Mouse (Mus musculus) ovary, postnatal 10 days (tissue): Measurements from ENCODE around the gene Gm42417.

Experiments used
- DNase-seq: peaks from one replicate; pipeline ENCODE4 v3.0.0; 2022; ENCODE audit warnings: low spot score

The Gm42417 gene

DNA sequence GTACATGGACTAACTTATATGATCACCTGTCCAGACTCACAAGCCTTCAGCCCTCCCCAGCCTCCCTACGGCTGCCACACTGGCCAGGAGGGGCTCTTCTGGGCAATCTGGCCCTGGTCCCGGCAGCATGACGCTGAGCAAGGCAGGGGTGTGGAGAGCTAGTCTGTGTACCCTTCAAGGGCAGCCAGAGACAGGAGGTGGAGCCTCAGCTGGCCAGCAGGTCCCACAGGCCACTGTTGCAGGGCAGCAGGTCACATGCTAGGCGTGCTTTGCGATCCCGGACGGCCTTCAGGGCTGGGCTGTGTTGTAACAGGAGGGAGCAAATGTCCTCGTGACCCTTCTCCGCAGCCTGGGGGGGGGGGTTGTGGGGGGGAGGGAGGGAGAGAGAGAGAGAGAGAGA is at the start of gene Gm42417:
Gene Gm42417 (minus strand): TSS at position 244 of the 400 bp plus-strand sequence.
- no peak for DNase-seq

DNA sequence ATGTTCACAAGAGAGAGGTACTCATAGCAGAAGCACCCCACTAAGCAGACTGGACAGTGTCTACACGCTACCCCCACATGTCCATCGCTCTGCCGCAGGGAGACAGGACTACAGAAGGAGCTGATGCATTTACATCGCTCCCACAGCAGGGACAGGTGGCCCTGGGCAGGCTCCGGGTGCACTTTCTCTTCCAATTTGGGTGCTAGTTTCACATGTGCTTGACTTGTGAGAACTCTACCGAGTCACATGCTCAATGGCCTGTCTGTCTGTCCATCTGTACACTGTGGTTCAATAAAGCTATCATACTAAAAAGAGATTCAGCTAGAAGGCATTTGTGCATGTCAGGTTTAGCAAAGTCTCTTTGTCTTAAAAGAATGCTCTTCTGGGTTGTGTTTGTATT is 48.6 kb upstream of the Gm42417 start:
- DNase-seq, result no peak

DNA sequence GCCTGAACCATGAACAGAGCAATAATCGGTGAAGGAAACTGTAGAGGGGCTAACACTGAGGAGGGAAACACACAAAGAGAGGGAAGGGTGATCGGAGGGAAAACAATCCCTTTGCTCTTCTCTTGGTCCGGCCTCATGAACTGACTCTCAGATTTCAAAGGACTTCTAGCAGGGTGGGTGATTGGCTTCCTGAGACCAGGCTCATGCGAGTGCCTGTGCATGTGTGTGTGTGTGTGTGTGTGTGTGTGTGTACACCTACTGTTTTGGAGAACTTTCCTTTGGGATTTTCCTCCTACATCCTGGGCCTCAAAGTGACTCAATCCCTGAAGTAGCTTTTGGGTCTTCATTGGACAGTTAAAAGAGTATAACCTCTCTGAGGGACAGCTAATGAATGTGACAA is 47.1 kb upstream of the Gm42417 start:
- DNase-seq, result no peak

DNA sequence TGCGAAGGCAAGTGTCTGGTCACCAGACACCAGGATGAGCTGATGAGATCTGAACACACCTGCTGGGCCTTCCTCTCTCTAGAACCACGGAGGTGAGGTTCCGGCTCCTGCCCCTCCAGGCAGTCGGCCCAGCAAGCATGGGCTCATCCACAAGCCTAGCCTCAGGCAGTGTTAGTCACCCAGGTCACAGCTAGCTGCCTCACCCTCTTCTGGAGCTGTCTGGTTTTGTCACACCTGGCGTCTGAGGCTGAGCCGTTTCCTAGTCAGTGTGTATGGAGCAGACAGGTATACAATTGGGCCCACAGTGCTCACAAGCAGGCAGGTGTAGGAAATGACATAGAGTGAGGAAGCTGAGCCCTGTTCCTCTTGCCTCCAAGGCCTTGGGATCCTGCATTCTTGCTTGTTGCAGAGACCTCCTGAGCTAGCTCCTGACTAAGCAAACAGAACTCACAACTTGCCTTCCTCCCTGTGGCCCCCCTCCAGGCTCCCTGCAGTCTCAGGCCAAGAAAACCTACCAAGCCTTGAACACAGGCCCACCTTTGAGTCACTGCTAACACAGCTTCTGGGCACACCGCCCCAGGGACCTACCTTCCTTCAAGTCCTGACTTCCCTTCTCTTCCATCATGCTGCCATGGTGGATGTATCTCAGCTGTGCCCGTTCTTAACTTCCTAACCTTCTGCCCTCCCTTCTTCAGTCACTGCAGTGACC is 44.3 kb upstream of the Gm42417 start:
- no peak for DNase-seq

DNA sequence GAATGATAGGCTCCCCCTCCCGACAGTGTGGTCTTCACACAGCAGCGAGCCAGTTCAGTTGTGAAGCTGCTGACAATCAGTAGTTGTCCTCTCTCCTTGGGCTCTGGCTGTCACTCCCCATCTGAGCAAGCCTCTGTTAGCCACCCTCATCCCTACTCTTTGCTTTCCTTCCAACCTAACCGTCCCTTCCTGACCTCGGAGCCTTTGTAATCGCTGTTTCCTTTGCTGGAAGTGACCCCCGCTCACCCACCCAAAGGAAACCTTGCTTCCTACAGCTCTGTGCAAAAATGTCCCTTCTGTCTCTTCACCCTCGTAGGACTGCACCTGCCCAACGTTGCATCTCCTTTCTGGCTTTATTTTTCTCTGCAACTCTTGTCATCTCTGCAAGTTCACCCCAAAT is 43.0 kb upstream of the Gm42417 start:
- DNase-seq, result no peak

DNA sequence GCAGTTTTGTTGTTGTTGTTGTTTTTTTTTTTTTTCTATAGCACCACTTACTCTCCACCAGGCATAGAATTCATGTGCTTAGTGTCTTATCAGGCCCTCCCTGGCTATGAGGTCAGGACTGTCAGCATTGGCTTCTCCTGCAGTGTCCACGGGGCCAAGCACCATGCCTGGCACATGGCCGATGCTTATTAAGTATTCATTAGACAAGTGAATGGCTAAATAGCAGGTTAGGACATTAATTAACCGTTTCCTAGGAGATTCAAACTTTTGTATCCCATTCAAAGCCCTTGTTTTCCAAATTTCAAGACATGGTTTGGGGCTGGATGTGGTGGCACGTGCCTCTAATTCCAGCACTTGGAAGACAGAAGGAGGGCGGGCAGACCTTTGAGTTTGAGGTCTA is 42.0 kb upstream of the Gm42417 start:
- no peak for DNase-seq

DNA sequence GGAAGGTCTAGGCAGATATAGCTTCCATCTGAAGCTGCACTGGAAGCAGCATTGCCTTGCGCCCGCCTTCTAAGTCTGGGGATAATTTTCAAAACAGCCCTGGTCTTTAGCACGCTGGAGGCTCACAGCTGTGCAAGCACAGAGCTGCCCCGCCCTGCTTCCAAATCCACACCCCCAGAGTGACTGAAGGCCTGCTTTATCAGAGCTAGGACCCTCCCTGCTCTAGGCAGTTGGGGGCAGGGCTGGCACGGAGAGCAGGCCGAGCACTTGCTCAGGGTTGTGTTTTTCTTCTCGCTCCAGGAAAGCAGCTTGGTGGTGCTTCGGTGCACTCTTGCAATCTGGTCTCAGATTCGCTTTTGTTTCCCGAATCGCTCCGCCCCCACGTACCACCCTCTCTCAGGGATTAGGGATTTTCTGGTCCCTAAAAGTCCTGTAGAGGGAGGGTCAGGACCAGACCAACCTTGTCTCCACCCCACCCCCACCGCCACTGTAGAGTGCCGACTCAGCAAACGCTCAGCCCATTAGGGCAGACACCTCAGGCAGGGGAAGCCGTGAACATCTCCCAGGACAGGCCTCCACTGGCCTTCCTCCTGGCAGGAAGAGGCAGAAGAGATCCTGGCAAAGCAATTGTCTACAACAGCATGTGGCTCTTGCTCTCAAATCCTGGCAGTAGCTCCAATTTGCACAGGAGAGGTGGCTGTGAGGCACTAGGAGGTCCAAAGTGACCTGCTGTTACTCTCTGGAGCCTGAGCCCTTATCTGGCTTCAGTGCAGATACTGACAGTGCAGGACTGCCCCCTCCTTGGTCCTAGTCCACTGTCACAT is 41.4 kb upstream of the Gm42417 start:
- DNase-seq, result peak; percentile 47

DNA sequence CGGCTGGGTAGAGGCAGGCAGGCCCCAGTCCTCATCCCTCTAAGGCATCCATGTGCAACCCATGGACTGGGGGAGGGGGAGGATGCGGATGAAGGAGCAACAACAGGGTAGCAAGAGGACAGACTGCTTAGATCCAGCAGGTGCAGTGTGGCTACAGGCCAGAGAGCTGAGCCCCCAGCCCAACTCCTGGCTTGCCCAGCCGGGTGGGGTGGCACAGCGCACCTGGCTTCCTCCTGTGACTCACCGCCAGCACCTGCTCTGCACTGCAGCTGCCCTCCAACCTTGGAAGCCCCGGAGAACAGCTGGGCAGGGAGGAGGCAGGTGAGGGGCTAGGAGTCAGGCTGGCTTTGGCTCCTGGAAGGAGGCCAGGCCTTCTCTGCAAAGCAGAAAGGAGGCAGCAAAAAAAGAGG is 40.8 kb upstream of the Gm42417 start:
- no peak for DNase-seq

DNA sequence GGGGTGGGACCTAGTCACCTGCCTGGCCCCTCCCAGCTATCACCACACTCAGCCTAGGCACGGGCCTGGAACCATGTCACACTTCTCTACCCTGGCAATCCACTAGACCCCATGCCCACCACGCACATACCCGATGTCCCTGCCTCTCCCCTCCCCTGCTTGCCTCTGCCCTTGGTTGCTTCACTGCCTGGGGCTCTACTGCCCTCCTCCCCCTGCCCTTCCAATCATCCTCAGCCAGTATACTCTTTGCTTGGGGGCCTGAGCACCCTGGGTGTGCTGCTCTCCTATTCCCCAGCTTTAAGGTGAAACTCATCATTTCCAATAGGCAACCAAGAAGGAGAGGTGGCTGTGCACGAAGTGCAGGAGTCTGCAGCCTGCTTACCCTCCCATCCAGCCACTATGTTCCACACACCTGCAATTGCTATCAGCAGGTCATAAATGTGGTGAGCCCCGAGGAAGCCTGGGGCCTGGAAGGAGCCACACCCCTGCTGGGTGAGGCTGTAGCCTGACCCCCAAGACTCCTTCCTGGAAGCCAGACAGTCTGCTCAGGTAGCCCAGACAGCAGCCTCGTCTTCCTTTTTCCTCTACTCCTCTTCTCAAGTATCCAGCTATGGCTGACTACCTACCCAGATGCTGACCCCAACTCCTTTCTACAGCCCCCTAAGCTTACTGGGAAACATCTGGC is 37.9 kb upstream of the Gm42417 start:
- no peak for DNase-seq

DNA sequence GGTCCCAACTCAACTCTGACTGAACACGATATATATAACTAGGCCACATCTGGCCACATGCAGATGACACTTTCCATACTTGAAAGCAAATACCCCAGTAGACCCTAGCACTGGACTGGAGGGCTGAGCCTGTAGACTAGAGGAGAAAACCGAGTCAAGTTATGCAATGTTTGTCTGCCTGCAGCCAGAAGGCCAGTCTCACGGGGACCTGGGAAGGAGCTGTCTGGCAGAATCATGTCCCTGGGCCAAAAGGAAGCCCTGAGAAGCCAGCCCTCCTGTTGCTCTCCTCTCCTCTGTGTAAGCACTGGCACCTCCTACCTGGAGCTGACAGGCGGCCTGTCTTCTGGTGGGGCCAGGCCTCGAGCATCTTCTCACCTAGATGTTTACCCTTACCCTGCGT is 36.1 kb upstream of the Gm42417 start:
- DNase-seq, result no peak

DNA sequence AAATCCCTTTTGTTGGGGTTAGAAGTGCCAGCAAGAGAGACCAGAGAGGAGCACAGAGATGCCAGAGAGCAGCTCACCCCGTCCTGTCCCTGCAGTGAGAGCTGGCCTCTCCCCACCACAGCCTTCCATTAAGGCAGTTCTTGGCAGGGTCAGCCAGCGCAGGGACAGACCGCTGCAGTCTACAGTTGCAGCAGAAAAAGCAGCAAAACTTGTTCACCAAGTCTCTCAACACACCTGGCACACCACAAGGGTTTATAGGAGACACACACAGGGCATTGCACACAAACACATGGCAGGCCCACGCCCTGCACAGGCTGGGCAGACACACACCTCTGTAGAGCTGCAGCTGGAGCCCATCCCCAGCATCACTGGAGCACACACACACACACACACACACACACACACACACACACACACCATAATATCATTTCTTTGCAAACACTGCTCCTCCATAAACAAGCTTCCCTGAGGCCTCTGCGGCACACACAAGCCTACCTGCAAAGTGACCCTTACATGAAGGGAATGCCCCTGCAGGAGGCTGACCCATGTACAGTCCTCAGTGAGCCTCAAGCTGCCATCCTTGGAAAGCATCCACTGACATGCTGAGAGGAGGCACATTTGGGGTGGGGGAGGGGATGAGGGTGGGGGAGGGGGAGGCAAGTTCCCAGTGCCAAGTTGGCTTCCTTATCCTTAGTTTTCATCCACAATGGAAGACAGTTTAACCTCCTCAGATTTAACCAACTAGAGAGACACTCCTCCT is 35.1 kb upstream of the Gm42417 start:
- no peak for DNase-seq

DNA sequence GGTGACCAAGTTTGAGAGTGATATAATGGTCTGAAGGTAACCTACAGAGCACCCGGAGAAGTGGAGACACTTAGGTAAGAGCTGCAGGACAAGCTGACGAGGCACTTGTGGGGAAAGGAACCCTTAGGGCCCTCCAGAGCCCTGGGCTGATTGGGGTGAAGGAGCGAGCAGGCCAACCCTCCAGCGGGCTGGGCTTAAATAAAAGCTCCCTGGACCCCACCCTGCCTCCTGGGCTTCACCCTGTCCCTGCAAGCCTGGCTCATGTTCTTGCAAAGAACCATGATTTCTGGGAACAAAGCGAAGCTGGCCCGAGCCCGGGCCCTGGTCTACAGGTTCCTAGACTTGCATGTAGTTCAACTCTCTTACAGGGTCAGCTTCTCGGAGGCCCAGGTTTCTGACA is 34.3 kb upstream of the Gm42417 start:
- DNase-seq, result no peak

DNA sequence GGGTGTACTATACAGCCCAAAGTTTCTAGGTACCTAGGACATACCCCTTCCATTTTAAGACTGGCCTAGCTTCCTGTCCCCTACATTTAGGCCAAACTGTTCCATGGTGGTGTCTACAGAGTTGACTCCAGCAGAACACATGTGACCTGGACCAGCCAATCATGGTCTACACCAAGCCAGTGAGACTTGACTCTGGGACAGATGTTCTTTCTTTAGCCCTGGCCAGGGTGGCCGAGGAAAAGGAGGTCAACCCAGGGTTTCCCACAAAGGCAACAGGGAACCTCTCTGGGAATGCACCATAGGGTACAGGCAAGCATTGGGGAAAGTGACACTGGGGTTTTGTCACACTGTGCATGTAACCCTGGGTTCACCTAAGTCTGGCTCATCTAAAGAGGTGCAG is 33.5 kb upstream of the Gm42417 start:
- DNase-seq, result no peak

DNA sequence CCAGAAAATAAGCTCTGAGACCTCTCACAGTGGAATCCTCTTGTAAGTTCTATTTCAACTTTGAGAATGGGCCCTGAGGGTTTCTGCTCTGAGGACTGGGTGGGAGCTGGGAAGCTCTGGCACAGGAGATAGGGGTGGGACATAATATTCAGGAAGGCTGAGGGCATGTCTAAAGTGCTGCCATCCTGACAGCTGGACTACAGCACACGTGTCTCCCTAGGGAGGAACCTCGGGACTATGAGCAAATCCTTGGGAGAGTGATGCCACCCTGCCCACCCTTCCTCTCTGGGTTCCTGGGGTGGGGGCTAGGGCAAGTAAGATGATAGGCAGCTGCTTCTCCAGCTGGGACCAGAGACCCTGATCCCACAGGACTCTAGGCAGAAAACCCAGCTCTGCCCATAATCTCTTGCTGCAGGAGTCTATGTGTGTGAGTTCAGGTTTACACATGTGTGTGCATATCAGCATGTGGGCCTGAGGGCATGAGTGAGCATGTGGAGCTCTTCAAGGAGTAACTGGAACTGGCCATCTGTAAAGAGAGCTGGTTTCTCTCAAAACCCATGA is 33.0 kb upstream of the Gm42417 start:
- no peak for DNase-seq

DNA sequence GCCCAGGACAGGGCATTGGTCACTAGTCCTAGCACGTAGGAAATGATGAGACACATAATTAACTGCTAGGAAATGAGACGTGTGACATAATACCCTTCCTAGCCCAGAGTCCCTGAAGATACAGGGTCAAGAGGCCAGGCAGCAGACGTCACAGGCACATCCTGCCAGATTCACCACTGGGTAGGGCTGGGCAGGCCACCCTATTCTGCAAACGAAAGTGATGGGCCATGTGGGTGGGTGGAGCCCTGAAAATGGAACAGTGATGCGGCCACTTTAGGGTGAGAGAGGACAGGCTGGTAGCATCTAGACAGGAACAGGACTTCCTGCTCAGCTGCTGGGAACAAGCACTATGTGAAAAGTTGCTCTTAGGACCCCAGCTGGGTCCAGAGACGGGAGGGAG is 32.4 kb upstream of the Gm42417 start:
- no peak for DNase-seq

DNA sequence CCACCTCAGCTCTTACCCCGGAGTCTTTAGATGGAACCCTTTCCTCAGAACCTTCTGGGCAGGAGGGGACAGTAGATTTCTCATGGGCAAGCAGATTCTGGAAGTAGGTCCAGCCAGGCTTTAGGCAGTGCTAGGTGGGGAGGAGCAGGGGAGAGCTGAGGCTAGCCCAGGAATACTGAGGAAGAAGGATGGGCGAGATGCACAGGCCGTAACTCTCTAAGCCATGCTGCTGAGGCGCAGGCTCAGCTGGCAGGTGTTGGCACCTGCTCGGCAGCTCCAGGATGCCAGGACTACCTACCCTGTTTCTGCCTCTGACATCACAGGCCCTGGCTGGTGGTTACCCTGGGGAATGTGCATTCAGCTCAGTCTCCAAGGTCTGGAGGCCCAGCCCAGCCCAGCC is 31.1 kb upstream of the Gm42417 start:
- no peak for DNase-seq

DNA sequence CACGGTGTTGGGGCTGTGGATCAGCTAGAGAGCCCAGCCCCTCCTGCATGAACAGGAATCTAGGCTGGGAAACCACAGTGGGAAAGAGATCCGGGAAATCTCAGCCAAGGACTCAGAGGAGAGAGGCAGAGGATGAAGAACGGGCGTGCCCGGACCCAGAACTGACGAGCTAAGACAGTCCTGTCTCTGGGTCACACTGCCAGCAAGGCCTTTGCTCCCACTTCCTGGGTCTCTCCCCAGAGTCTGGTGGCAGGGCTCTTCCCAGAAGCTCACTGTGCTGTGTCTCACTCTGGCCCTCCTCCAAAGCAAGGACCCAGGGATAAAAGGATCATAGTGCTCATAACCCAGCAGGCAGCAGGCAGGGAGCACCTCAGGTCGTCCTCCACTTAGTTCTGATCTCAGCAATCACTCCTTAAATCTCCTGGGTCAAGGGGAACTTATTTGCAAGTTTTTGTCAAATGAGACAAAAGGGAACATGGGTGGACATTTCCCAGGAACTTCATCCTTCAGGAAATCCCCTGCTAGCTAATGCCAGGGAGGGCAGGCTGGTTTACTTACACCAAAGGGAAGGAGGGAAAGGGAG is 30.6 kb upstream of the Gm42417 start:
- DNase-seq, result no peak

DNA sequence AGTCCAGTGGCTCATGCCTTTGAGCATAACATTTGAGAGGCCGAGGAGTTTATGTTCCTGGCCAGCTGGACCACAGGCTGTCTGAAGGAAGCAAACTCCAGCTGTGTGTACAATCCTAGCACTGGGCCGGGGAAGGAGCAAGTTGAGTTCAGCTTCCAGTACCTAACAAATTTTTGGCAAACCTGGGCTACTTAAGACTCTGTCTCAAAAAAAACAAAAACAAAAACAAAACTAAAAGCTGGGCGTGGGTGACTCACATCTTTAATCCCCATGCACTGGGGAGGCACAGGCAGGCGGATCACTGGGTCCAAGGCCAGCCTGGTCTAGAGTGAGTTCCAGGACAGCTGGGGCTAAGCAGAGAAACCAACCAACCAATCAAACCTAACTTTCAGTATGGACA is 29.5 kb upstream of the Gm42417 start:
- DNase-seq, result no peak

DNA sequence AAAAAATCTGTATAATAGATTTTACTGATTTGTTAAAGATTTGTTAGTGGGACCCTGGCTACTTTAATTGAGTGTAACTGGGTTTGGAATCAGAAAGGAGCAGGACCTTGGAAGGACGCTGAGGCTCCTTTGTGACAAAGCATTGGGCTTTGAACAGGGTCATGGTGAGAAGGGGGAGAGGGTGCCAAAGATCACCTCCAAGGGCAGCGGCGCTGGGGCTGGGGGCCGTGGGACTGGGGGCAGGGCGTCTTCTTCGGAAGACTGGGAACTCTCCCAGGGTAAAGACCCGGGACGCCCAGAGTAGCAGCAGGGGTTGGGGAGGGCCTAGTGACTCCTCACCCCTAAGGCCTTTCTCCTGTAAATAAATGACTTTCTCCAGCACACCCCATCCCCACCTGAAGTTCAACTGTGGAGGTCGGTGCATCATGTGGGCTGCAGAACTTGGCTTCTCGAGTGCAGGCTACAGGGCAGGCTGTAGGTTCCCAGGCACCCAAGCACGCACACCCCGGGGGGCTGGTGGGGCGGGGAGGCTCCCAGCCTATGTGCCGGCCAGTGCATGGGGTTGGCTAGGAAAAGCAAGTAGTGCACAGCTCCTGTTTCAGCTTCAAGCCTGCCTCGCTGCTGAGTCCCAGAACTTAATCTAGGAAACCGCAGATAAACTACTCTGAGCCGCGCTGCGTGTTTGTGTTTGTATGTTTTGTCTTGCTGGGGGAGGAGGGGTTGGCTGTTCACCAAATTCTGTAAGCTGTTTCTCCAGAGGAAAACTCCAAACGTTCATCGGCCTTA is 28.8 kb upstream of the Gm42417 start:
- DNase-seq, result no peak

DNA sequence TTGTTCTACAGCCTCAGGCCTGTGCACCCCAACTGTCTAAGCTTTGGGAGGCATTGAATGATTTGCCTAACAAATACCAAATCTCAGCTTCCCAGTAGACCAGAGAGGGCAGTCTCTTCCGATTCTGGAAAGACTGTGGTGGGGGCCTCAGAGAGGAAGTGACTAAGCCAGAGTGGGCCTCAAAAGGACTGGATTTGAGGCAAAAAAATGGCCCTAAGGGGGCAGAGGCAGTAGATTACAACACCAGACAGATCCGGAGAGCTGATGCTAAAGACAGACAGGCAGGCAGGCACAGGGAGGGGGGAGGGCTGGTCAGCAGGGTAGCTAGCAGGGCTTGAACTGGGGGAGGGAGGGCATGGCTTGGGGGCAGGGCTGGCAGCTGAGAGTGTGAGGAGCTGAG is 27.2 kb upstream of the Gm42417 start:
- DNase-seq, result no peak

DNA sequence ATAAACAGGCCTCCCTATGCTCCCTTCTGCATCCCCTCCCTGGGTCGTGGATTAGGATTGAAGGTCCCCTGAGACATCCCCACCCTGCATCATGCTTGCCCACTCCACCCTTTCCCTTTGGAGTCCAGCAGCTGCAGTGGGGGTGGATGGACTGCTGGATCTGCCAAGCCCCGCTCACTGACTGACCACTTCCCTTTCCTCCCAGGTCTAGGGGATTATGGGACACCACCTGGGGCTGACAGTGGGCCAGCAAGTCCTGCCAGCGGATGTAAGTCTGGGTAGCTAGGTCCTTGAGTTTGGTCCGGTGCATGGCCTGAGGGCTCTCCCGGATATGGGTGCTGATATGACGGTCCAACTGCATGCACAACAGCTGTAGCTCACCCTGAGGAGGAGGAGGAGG is 24.9 kb upstream of the Gm42417 start:
- DNase-seq, result no peak
